Mouse (Mus musculus) cerebellum, postnatal 36 days (tissue): Measurements from ENCODE around the gene Arhgef25.
"Not testable (repeated sequence)": the region's sequence is repeated elsewhere in the genome, so short reads cannot be mapped to it uniquely, and the experiment has no call there.

Experiments used
- DNase-seq, 2 experiments: peaks; one replicate each; pipeline ENCODE4 v3.0.0; 2021 to 2022; ENCODE audit warnings: mixed read lengths in 2 of 2

Arhgef25 gene

GRCm38 (mm10) chr10:127204589-127204988, 14.7 kb upstream of the Arhgef25 start:
- DNase-seq, result no peak

- DNase-seq, result no peak
Measured at GRCm38 (mm10) chr10:127203106-127203505, 13.2 kb upstream of the Arhgef25 start.

GRCm38 (mm10) chr10:127200279-127200678, 10.4 kb upstream of the Arhgef25 start:
- DNase-seq, result no peak

DNA sequence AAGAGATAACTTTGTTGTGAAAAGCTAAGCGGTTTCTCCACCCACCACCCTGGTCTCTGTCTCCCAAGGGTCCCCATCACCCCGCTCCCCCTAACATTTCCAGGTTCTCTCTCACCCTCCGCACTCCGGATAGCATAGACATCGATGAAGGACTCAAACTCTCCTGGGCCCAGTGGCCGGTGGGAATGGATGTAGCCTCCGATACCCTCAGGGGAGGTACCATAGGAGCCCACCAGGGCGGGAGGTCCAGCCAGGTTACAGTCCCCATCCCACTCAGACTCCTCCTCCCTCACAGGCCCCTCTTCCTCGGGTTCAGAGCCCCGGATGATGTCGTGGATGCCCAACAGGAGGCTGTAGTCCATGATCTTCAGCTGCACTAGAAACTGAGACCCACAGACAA, 9.6 kb upstream of the Arhgef25 start:
- DNase-seq, result no peak

GRCm38 (mm10) chr10:127199068-127199467, 9.2 kb upstream of the Arhgef25 start:
- DNase-seq, result no peak

DNA sequence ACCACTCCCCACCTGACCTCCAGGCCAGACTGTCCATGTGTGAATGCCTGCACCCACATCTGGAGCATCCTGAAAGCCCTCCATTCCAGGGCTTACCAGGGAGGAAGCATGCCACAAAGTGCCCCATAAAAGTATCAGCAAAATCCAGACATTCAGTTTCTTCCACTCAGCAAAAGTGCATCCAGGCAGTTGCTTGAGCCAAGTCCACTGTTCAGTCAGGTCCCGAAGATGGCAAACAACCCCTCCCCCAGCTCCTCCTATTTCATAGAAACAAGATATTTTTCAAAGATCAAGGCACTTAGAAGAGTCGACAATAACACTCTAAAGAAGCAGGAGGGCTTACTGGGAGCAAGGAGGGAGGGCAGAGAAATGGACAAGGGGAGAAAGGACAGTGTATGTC, 8.6 kb upstream of the Arhgef25 start:
- DNase-seq, result no peak

DNA sequence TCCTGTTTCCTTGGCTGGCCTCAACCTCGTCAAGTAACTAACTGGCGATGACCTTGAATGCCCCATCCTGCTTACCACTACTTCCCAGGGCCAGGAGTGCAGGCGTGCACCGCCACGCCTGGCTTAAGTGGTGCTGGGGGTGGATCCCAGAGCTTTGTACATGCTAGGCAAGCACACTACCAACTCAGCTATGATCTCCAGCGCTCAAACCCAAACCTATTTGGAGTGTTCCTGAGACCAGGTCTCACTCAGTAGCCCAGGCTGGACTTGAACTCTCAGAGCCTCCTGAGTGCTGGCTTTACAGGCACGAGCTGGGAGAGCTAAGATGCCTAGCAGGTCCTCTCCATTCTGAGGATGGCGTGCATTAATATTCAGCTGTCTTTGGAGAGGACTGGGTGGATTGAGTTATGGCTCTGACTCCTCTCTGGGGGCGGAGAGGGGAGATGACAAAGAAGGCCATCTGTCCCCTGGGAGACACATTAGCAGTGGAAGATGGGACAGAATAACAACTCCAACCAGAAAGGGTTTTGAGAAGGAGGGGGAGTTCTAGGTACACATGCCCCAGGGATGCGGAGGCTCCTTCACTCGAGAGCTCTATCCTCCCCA, 7.7 kb upstream of the Arhgef25 start:
- DNase-seq, result no peak

DNA sequence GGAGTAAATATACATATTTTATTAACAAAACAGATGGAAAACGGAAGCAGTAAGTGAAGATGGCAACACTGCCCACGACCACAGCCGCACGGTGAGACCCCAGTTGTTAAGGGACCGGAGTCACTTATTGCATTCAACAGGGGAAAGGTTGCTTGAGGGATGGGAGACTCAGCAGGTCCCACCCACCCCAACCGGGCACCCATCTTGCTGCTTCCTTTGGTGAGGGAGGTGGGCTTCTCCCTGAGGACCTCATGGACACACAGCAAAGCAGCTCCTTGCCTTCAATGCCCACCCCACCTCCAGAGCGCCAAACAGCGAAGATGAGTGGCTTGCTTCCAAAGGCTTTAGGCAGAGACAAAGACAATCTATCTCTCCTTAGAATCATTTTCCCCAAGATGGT, 7.2 kb upstream of the Arhgef25 start:
- no peak for DNase-seq

DNA sequence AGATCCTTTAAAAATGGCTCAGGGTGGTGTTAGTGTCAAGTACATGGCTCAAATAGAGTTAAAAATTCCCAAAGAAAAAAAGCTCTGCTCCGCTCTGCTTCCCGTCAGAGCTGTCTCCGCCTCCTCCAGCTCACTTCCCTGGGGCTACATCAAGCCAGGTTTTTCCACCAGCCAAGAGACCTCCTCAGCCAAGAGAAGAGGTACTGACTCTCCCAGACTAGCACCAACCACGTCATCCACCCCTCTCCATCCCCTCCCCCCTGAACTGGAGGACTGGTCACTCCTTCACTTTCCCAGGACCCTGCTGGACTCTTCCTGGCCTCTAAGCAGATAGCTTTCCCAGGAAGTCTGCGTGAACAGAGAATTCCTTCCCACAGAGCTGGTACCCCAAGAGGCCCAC, 6.5 kb upstream of the Arhgef25 start:
- peak; percentile 55 to 59 for DNase-seq

- peak; percentile 50 to 59 for DNase-seq
Measured at GRCm38 (mm10) chr10:127195328-127196129, 5.6 kb upstream of the Arhgef25 start, which contains the start of gene Dtx3. Dtx3 (minus strand) TSS chr10:127195728.

- peak; percentile 71 to 73 for DNase-seq
Measured at GRCm38 (mm10) chr10:127194428-127195327, 4.8 kb upstream of the Arhgef25 start.

GRCm38 (mm10) chr10:127193011-127193410, 3.1 kb upstream of the Arhgef25 start:
- no peak for DNase-seq

GRCm38 (mm10) chr10:127192057-127192328, 2.1 kb upstream of the Arhgef25 start:
- DNase-seq, result not testable (repeated sequence)

- no peak for DNase-seq
Measured at GRCm38 (mm10) chr10:127191191-127192056, 1.5 kb upstream of the Arhgef25 start.

GRCm38 (mm10) chr10:127190398-127191190, 711 bp upstream of the Arhgef25 start:
- no peak for DNase-seq

DNA sequence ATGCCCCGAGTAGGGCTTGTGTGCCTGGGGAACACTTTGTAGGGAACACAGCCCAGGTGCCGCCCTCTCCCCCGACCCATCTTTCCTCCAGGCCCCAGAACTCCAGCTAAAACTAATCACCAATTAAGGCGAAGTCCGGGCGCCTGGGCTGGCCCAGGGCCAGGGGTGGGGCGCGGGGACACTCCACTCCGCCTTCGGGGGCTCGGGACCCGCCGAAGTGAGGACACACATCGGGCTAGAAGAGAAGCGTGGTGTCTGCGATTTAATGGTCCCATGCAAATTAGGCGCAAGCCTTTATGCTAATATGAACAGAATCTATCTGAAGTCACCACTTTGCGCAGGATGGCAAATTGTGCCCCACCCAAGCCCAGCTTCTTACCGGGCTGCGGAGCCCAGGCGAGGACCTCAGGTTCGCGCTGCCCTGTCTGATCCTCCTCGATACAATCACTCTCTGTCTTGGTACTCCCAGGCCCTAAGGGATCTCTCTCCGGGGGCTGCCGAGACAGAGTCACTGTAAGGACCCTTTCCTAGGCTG, 700 bp downstream of the Arhgef25 start:
- peak; percentile 40 to 45 for DNase-seq

DNA sequence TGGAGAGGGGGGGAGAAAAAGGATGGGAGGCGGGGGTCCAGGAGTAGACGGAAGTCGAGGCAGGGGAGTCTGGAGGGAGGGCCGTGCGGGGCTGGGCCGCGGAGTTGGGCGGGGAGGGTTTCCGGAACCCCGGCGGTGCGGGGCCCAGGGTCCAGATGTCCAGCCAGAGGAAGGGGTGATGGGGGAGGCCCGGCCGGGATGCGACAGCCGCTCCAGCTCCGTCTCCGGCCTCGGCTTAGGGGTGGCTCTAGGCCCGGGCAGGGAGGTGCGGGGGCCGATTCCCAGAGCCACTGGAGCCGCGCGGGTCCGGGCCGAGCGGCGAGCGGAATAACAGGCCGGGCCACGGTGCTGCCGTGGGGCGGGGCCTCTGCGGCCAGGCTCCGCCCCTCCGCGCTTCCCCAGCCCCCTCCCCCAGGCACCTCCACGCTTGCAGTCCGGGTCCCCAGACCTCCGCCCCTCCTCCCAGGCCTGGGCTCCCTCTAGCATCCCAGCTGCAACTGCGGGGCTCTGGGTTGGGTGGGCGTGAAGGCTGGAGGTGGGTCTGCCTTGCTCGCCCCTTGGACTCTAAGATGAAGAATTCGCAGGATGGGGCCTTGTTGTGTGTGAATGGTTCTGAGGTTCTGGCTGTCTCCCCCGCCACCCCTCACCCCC, 1.3 kb downstream of the Arhgef25 start:
- DNase-seq, result peak; percentile 63 to 75

GRCm38 (mm10) chr10:127188079-127188453, 1.8 kb downstream of the Arhgef25 start:
- no peak for DNase-seq

GRCm38 (mm10) chr10:127187371-127188078, 2.4 kb downstream of the Arhgef25 start:
- DNase-seq, result peak in 1 of 2 experiments; percentile 56

DNA sequence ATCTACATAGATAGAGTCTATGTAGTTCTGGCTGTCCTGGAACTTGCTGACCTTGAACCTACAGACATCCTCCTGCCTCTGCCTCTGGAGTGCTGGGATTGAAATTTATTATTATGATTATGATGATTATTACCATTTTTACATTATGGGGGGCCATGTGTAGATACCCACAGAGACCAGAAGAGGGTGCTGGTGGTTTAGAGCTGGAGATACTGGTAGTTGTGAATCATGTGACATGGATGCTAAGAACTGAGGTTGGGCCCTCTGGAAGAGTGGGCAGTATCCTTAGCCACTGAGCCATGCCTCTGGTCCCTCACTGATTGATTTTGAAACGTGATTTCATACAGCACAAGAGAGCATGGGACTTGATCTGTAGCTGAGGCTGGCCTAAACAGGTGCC, 3.4 kb downstream of the Arhgef25 start:
- DNase-seq, result no peak
